Mouse (Mus musculus) ES-CJ7 (cell line): Measurements from ENCODE around the gene Pon2.
"Not testable (repeated sequence)": the region's sequence is repeated elsewhere in the genome, so short reads cannot be mapped to it uniquely, and the experiment has no call there.

Experiments
- DNase-seq: peaks from one replicate; pipeline ENCODE4 v3.0.0; 2011; ENCODE audit warnings: low read depth, low spot score

The Pon2 gene

GRCm38 (mm10) chr6:5230261-5230660 is 68.0 kb downstream of the Pon2 start:
- DNase-seq = no peak

DNA sequence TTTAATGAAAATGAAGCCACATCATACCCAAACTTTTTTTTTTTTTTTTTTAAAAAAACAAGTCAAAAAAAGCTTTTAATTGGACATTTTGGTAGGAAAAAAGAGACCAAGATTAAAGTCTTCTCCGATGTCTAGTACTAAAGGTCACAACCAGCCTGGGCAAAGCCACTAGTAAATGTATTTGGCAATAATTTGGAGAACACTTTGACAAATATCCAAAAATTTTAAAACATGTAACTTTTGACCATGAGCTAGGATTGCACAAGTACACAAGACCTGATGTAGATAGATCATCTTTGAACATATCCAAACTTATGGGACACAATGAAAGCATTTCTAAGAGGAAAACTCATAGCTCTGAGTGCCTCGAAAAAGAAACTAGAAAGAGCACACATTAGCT is 74.7 kb downstream of the Pon2 start:
- not testable (repeated sequence) for DNase-seq

- no peak for DNase-seq
Observed at GRCm38 (mm10) chr6:5222080-5222479, 76.2 kb downstream of the Pon2 start.

GRCm38 (mm10) chr6:5218190-5218589 is 80.1 kb downstream of the Pon2 start:
- no peak for DNase-seq
